Mouse (Mus musculus) myocyte (in vitro differentiated cells): ENCODE data around the gene Spdef. TPM values are rescaled to one million over a fixed set of nuclear protein-coding genes. Genes with fewer than 3 reads are reported as not detected.

Source experiments
- H3K27me3 ChIP-seq: one replicate; pipeline ENCODE4 v1.6.1; 2011; ENCODE audit not compliant: control insufficient read depth, insufficient read depth, insufficient read length
- H3K36me3 ChIP-seq: one replicate; pipeline ENCODE4 v1.6.1; 2011; ENCODE audit not compliant: control insufficient read depth, insufficient read depth
- H3K4me2 ChIP-seq: one replicate; pipeline ENCODE4 v1.6.1; 2011; ENCODE audit warnings: low read depth, control low read depth
- H3K4me3 ChIP-seq: one replicate; pipeline ENCODE4 v1.5.1; 2011; ENCODE audit warnings: mild to moderate bottlenecking, control low read depth, moderate library complexity
- H3K79me2 ChIP-seq: one replicate; pipeline ENCODE4 v1.6.1; 2011; ENCODE audit not compliant: control insufficient read depth, insufficient read depth
- H3ac ChIP-seq: one replicate; pipeline ENCODE4 v1.6.1; 2011; ENCODE audit not compliant: control insufficient read depth, insufficient read length
- CEBPB ChIP-seq: IDR thresholded peaks from 2 replicates; pipeline ENCODE4 v1.6.1; 2011; ENCODE audit warnings: mild to moderate bottlenecking, moderate library complexity; ENCODE audit not compliant: poor library complexity, insufficient read depth, severe bottlenecking
- E2F4 ChIP-seq: IDR thresholded peaks from one replicate; pipeline ENCODE4 v1.6.1; 2011; ENCODE audit warnings: mild to moderate bottlenecking, control low read depth, moderate library complexity; ENCODE audit not compliant: insufficient read depth
- MAX ChIP-seq: IDR thresholded peaks from one replicate; pipeline ENCODE4 v1.6.1; 2011; ENCODE audit warnings: low read depth, mild to moderate bottlenecking, control low read depth
- MYOD1 ChIP-seq, 3 experiments: IDR thresholded peaks; one replicate each; pipeline ENCODE4 v1.6.1; 2011; ENCODE audit warnings: control low read depth in 2 of 3, low read depth in 2 of 3, mild to moderate bottlenecking in 2 of 3, moderate library complexity in 1 of 3; ENCODE audit not compliant: insufficient read length in 2 of 3, control insufficient read depth in 1 of 3
- MYOG ChIP-seq, 3 experiments: IDR thresholded peaks; one replicate each; pipeline ENCODE4 v1.6.1; 2011; ENCODE audit warnings: control low read depth in 2 of 3, low read depth in 2 of 3, mild to moderate bottlenecking in 2 of 3; ENCODE audit not compliant: insufficient read length in 2 of 3, control insufficient read depth in 1 of 3, insufficient read depth in 1 of 3
- POLR2A ChIP-seq: IDR thresholded peaks from one replicate; pipeline ENCODE4 v1.6.1; 2011; ENCODE audit warnings: low read depth, mild to moderate bottlenecking, control low read depth, moderate library complexity; ENCODE audit not compliant: insufficient read length
- POLR2AphosphoS2 ChIP-seq: IDR thresholded peaks from one replicate; pipeline ENCODE4 v1.6.1; 2011; ENCODE audit warnings: low read depth, control low read depth; ENCODE audit not compliant: insufficient read length
- REST ChIP-seq: IDR thresholded peaks from one replicate; pipeline ENCODE4 v1.6.1; 2011; ENCODE audit warnings: mild to moderate bottlenecking, control low read depth, moderate library complexity; ENCODE audit not compliant: insufficient read depth, insufficient read length
- SRF ChIP-seq: IDR thresholded peaks from one replicate; pipeline ENCODE4 v1.6.1; 2011; ENCODE audit warnings: low read depth; ENCODE audit not compliant: control insufficient read depth, insufficient read length
- TCF12 ChIP-seq: IDR thresholded peaks from one replicate; pipeline ENCODE4 v1.6.1; 2011; ENCODE audit warnings: mild to moderate bottlenecking, control low read depth; ENCODE audit not compliant: poor library complexity, insufficient read depth, severe bottlenecking
- TCF3 ChIP-seq: IDR thresholded peaks from one replicate; pipeline ENCODE4 v1.6.1; 2011; ENCODE audit warnings: low read depth, control low read depth; ENCODE audit not compliant: insufficient read length
- USF1 ChIP-seq: IDR thresholded peaks from one replicate; pipeline ENCODE4 v1.6.1; 2011; ENCODE audit warnings: low read depth, mild to moderate bottlenecking, control low read depth, moderate library complexity
- polyA plus RNA-seq: library from polyadenylated mRNA; unstranded; fragments of >200 nt; fragmentation: generic; extraction: Trizol; gene quantifications from one replicate; pipeline ENCODE4 v1.2.1, GENCODE M21; 2012; ENCODE audit warnings: missing spikeins

Gene Spdef
- polyA plus RNA-seq, 1 experiment, result 0.05 TPM

- Histone ChIP-seq H3K27me3 (no peaks in the 10 kb centered on the region), H3K4me3 (no peak overlapping the region), H3K36me3 (no peaks in the 10 kb centered on the region), H3K79me2 (peaks cover 5% of the 10 kb centered on the region), H3K4me2 (no peak overlapping the region), H3ac (no peak overlapping the region)
- TF ChIP-seq MYOD1 (IDR thresholded peaks at IDR 0.05; ENCODE audit: control insufficient read depth in 1 of 3, insufficient read length in 2 of 3, low read depth in 2 of 3), result no peak
- no peak for TF ChIP-seq MYOG (IDR thresholded peaks at IDR 0.05; ENCODE audit: control insufficient read depth in 1 of 3, insufficient read depth in 1 of 3, insufficient read length in 2 of 3, low read depth in 2 of 3)
- no peak for TF ChIP-seq CEBPB
Observed at GRCm38 (mm10) chr17:27762884-27763283, 34.1 kb upstream of the Spdef start.

- Histone ChIP-seq H3K36me3 (no peaks in the 10 kb centered on the region), H3K79me2 (peaks cover 5% of the 10 kb centered on the region), H3K27me3 (no peaks in the 10 kb centered on the region), H3ac (no peak overlapping the region), H3K4me3 (no peak overlapping the region), H3K4me2 (no peak overlapping the region)
- TF ChIP-seq POLR2AphosphoS2 (no peak), SRF (no peak), CEBPB (no peak), POLR2A (no peak), REST (no peak), TCF3 (peak; percentile 4), E2F4 (no peak), TCF12 (no peak), USF1 (no peak), MYOG (IDR thresholded peaks at IDR 0.05; ENCODE audit: control insufficient read depth in 1 of 3, insufficient read depth in 1 of 3, insufficient read length in 2 of 3, low read depth in 2 of 3) (peak in 2 of 3 experiments; percentile 76 to 93), MYOD1 (IDR thresholded peaks at IDR 0.05; ENCODE audit: control insufficient read depth in 1 of 3, insufficient read length in 2 of 3, low read depth in 2 of 3) (peak; percentile 28 to 75 (median 67)), MAX (no peak)
Observed at GRCm38 (mm10) chr17:27761639-27762336, 33.0 kb upstream of the Spdef start.

GRCm38 (mm10) chr17:27760169-27760568, 31.4 kb upstream of the Spdef start:
- H3ac ChIP-seq, result no peak overlapping the region
- no peak overlapping the region for H3K4me2 ChIP-seq
- H3K4me3 ChIP-seq, result no peak overlapping the region
- no peaks in the 10 kb centered on the region for H3K79me2 ChIP-seq
- H3K36me3 ChIP-seq, result no peaks in the 10 kb centered on the region
- TF ChIP-seq TCF12 (no peak), REST (no peak), MYOG (IDR thresholded peaks at IDR 0.05; ENCODE audit: control insufficient read depth in 1 of 3, insufficient read depth in 1 of 3, insufficient read length in 2 of 3, low read depth in 2 of 3) (no peak), E2F4 (no peak), MYOD1 (IDR thresholded peaks at IDR 0.05; ENCODE audit: control insufficient read depth in 1 of 3, insufficient read length in 2 of 3, low read depth in 2 of 3) (no peak), POLR2AphosphoS2 (no peak)
- no peaks in the 10 kb centered on the region for H3K27me3 ChIP-seq

- Histone ChIP-seq H3K36me3 (no peaks in the 10 kb centered on the region), H3K4me3 (no peak overlapping the region), H3ac (no peak overlapping the region), H3K79me2 (no peaks in the 10 kb centered on the region), H3K27me3 (no peaks in the 10 kb centered on the region), H3K4me2 (no peak overlapping the region)
- no peak for TF ChIP-seq CEBPB
- no peak for TF ChIP-seq MYOG (IDR thresholded peaks at IDR 0.05; ENCODE audit: control insufficient read depth in 1 of 3, insufficient read depth in 1 of 3, insufficient read length in 2 of 3, low read depth in 2 of 3)
- TF ChIP-seq POLR2A, result peak; percentile 17
Observed at GRCm38 (mm10) chr17:27751314-27752202, 22.8 kb upstream of the Spdef start.

- Histone ChIP-seq H3K27me3 (no peaks in the 10 kb centered on the region), H3K36me3 (no peaks in the 10 kb centered on the region), H3K4me3 (no peak overlapping the region), H3K4me2 (no peak overlapping the region), H3ac (no peak overlapping the region), H3K79me2 (no peaks in the 10 kb centered on the region)
- no peak for TF ChIP-seq POLR2A
- no peak for TF ChIP-seq E2F4
- no peak for TF ChIP-seq POLR2AphosphoS2
- no peak for TF ChIP-seq REST
- no peak for TF ChIP-seq TCF12
- TF ChIP-seq MAX, result no peak
- TF ChIP-seq MYOD1 (IDR thresholded peaks at IDR 0.05; ENCODE audit: control insufficient read depth in 1 of 3, insufficient read length in 2 of 3, low read depth in 2 of 3), result no peak
- TF ChIP-seq USF1, result no peak
- TF ChIP-seq TCF3, result no peak
- TF ChIP-seq MYOG (IDR thresholded peaks at IDR 0.05; ENCODE audit: control insufficient read depth in 1 of 3, insufficient read depth in 1 of 3, insufficient read length in 2 of 3, low read depth in 2 of 3), result no peak
- no peak for TF ChIP-seq CEBPB
- TF ChIP-seq SRF, result no peak
Observed at GRCm38 (mm10) chr17:27750451-27750942, 21.7 kb upstream of the Spdef start.
